Mouse (Mus musculus): ENCODE data around the gene Grb2.

GRCm38 (mm10) chr11:115642705-115643104 is 65.7 kb downstream of the Grb2 start:
- TF ChIP-seq POLR2A (IDR thresholded peaks at IDR 0.05; ENCODE audit: low read depth, low read length) (no peak), CTCF (IDR thresholded peaks at IDR 0.05; ENCODE audit: extremely low read depth, insufficient read depth, insufficient read length, insufficient replicate concordance) (no peak)

Measured in spleen, adult 2 months (tissue).